Mouse (Mus musculus) limb, embryonic 13.5 days (tissue): ENCODE results near the gene Pex11g. TPM values are rescaled to one million over a fixed set of nuclear protein-coding genes. Genes with fewer than 3 reads are reported as not detected.
A peak's percentile ranks its signal among the peaks of the same experiment; 100 is the strongest.

ENCODE experiments used
- ATAC-seq: fragments of 200-750 bp; cut with Nextera tagmentation; 2 replicates; pipeline ENCODE4 v1.8.0; 2017; ENCODE audit warnings: low read depth, moderate number of reproducible peaks, moderate TSS enrichment; ENCODE audit not compliant: low FRiP score
- H3K27ac ChIP-seq: fragments of 300-500 bp; sonication (generic); 2 replicates; pipeline ENCODE4 v1.5.1; 2015; ENCODE audit warnings: inconsistent platforms, mild to moderate bottlenecking, moderate library complexity
- H3K27me3 ChIP-seq: fragments of 300-500 bp; sonication (generic); 2 replicates; pipeline ENCODE4 v1.6.1; 2015; ENCODE audit warnings: mild to moderate bottlenecking, inconsistent platforms
- H3K36me3 ChIP-seq: fragments of 300-500 bp; sonication (generic); 2 replicates; pipeline ENCODE4 v1.6.1; 2015; ENCODE audit warnings: inconsistent platforms, mild to moderate bottlenecking, moderate library complexity
- H3K4me1 ChIP-seq: fragments of 300-500 bp; sonication (generic); 2 replicates; pipeline ENCODE4 v1.6.1; 2015; ENCODE audit warnings: inconsistent platforms
- H3K4me2 ChIP-seq: fragments of 300-500 bp; sonication (generic); replicated peaks from 2 replicates; pipeline ENCODE4 v1.6.1; 2015; ENCODE audit warnings: inconsistent platforms, mild to moderate bottlenecking, moderate library complexity
- H3K4me3 ChIP-seq: fragments of 300-500 bp; sonication (generic); 2 replicates; pipeline ENCODE4 v1.5.1; 2015; ENCODE audit warnings: moderate library complexity, mild to moderate bottlenecking, inconsistent platforms
- H3K9ac ChIP-seq: fragments of 300-500 bp; sonication (generic); 2 replicates; pipeline ENCODE4 v1.6.1; 2015; ENCODE audit warnings: mild to moderate bottlenecking, inconsistent platforms
- H3K9me3 ChIP-seq: fragments of 300-500 bp; sonication (generic); 2 replicates; pipeline ENCODE4 v1.6.1; 2016; ENCODE audit warnings: inconsistent platforms
- WGBS: fragments of 180-500 bp; shearing (Covaris S2); methylation state at CpG from one replicate; pipeline ENCODE4 v1.1.7; 2015; 5-methylcytosine and 5-hydroxymethylcytosine counted together
- polyA plus RNA-seq: library from polyadenylated mRNA; unstranded; fragments of >200 nt; fragmentation: Nextera tagmentation; extraction: Ambion mirVana; gene quantifications from 2 replicates; pipeline ENCODE4 v1.2.1, GENCODE M21; 2015

The Pex11g gene
- polyA plus RNA-seq, 1 experiment from 2014 or later: 6.3 TPM

GRCm38 (mm10) chr8:3426211-3426610 is 41.3 kb downstream of the Pex11g start:
- no peak overlapping the region for H3K27ac ChIP-seq
- ATAC-seq: no peak
- H3K4me3 ChIP-seq: no peak overlapping the region
- H3K4me1 ChIP-seq: no peaks in the 10 kb centered on the region
- no peak overlapping the region for H3K4me2 ChIP-seq
- H3K36me3 ChIP-seq: peaks cover 33% of the 10 kb centered on the region
- no peaks in the 10 kb centered on the region for H3K9me3 ChIP-seq
- H3K27me3 ChIP-seq: no peaks in the 10 kb centered on the region
- WGBS: 85% methylated on average over 3 of the region's 3 CpGs
- H3K9ac ChIP-seq: no peak overlapping the region

DNA sequence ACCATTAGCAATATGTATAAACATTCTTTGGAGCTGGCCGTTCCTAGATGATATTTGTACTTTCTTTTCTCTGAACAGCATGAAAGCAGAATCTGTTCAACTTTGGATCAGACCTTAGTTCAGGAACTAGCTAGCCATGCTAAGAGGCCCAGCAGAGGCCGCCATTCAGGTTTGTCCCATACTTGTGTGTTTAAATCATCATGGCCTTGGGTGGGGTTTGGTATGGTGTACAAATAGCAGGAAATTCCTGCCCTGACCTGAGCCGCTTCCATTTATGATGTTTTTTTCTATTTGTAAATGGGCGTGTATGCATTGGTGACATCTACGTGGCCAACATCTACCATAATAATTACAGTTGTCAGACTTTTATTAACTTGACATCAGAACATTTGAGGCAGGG is 42.3 kb downstream of the Pex11g start:
- ATAC-seq: no peak
- no peaks in the 10 kb centered on the region for H3K9me3 ChIP-seq
- no peak overlapping the region for H3K4me2 ChIP-seq
- no peak overlapping the region for H3K9ac ChIP-seq
- H3K36me3 ChIP-seq: peaks cover 26% of the 10 kb centered on the region
- H3K4me3 ChIP-seq: no peak overlapping the region
- no peaks in the 10 kb centered on the region for H3K27me3 ChIP-seq
- H3K27ac ChIP-seq: no peak overlapping the region
- H3K4me1 ChIP-seq: peaks cover 9% of the 10 kb centered on the region
- WGBS: 89% methylated on average over 5 of the region's 5 CpGs

- Histone ChIP-seq H3K27ac (no peak overlapping the region), H3K4me3 (no peak overlapping the region), H3K4me1 (peaks cover 39% of the 10 kb centered on the region), H3K36me3 (no peaks in the 10 kb centered on the region), H3K9ac (no peak overlapping the region), H3K4me2 (no peak overlapping the region), H3K9me3 (no peaks in the 10 kb centered on the region), H3K27me3 (no peaks in the 10 kb centered on the region)
- 87% methylated on average over 5 of the region's 5 CpGs for WGBS
- no peak for ATAC-seq
Observed at GRCm38 (mm10) chr8:3421507-3421906, 46.0 kb downstream of the Pex11g start.

GRCm38 (mm10) chr8:3420105-3420706 is 47.3 kb downstream of the Pex11g start:
- Histone ChIP-seq H3K9ac (no peak overlapping the region), H3K27ac (peak overlapping the region; percentile 55; the same call in 1 of the 2 replicates), H3K4me2 (no peak overlapping the region), H3K4me1 (peaks cover 39% of the 10 kb centered on the region), H3K36me3 (no peaks in the 10 kb centered on the region), H3K27me3 (no peaks in the 10 kb centered on the region), H3K4me3 (no peak overlapping the region), H3K9me3 (no peaks in the 10 kb centered on the region)
- peak; percentile 66 for ATAC-seq
- 22% methylated on average over 10 of the region's 10 CpGs for WGBS

DNA sequence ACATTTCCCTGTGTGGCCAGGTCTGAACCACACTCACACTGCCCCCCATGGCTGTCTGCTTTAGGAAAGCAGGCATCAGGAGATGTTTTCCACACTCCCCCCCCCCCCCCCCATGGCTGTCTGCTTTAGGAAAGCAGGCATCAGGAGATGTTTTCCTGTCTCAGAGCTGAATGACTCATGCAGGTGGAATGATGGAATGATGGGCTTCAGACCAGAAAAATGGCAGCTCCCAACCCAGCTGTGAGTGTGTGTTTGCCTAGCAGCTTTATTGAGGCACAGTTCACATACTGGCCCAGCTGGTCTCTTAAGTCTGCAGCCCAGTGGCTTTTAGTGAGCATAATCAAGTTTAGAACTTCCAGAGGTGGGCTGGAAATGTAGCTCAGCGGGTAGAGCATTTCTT is 49.4 kb downstream of the Pex11g start:
- WGBS: 88% methylated on average over 1 of the region's 1 CpGs
- no peak overlapping the region for H3K4me3 ChIP-seq
- H3K4me2 ChIP-seq: no peak overlapping the region
- H3K9ac ChIP-seq: no peak overlapping the region
- H3K36me3 ChIP-seq: no peaks in the 10 kb centered on the region
- peak; percentile 24; the same call in 1 of the 2 replicates for ATAC-seq
- H3K27ac ChIP-seq: no peak overlapping the region
- H3K27me3 ChIP-seq: no peaks in the 10 kb centered on the region
- peaks cover 39% of the 10 kb centered on the region for H3K4me1 ChIP-seq
- no peaks in the 10 kb centered on the region for H3K9me3 ChIP-seq

DNA sequence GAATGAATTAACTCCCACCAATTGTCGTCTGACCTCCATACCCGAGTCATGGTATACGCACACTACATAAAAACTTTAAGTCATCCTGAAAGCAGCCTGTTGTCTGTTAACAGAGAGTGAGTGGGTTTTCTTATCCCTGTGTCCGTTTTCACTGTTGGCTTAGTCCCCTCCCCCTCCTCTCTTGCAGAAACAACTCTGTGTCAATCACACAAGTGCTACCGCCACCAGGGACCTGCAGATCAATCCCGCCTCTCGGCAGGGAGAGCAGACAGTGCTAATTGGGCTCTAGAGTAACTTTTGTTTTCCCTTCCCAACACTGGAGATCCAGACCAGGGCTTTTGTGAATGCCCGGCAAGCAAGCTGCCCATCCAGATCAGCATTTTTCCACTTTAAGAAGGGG is 50.0 kb downstream of the Pex11g start:
- 14% methylated on average over 8 of the region's 8 CpGs for WGBS
- ATAC-seq: no peak
- H3K4me3 ChIP-seq: no peak overlapping the region
- peaks cover 39% of the 10 kb centered on the region for H3K4me1 ChIP-seq
- 0 out of 2 replicates have a peak overlapping the region, but pooled peaks have one; percentile 11 for H3K4me2 ChIP-seq
- H3K27ac ChIP-seq: peak overlapping the region; percentile 69; the same call in 1 of the 2 replicates
- H3K36me3 ChIP-seq: no peaks in the 10 kb centered on the region
- no peak overlapping the region for H3K9ac ChIP-seq
- H3K27me3 ChIP-seq: no peaks in the 10 kb centered on the region
- H3K9me3 ChIP-seq: no peaks in the 10 kb centered on the region

GRCm38 (mm10) chr8:3416846-3417245 is 50.6 kb downstream of the Pex11g start:
- Histone ChIP-seq H3K4me3 (no peak overlapping the region), H3K9ac (no peak overlapping the region), H3K27ac (no peak overlapping the region), H3K4me2 (no peak overlapping the region), H3K27me3 (no peaks in the 10 kb centered on the region), H3K36me3 (no peaks in the 10 kb centered on the region), H3K9me3 (no peaks in the 10 kb centered on the region), H3K4me1 (peaks cover 39% of the 10 kb centered on the region)
- no peak for ATAC-seq
- WGBS: 43% methylated on average over 4 of the region's 4 CpGs

GRCm38 (mm10) chr8:3415661-3416060 is 51.8 kb downstream of the Pex11g start:
- H3K27me3 ChIP-seq: no peaks in the 10 kb centered on the region
- H3K9ac ChIP-seq: no peak overlapping the region
- H3K27ac ChIP-seq: no peak overlapping the region
- WGBS: 89% methylated on average over 6 of the region's 6 CpGs
- H3K4me1 ChIP-seq: peaks cover 35% of the 10 kb centered on the region
- no peak overlapping the region for H3K4me2 ChIP-seq
- H3K36me3 ChIP-seq: no peaks in the 10 kb centered on the region
- no peak for ATAC-seq
- H3K4me3 ChIP-seq: no peak overlapping the region
- no peaks in the 10 kb centered on the region for H3K9me3 ChIP-seq

DNA sequence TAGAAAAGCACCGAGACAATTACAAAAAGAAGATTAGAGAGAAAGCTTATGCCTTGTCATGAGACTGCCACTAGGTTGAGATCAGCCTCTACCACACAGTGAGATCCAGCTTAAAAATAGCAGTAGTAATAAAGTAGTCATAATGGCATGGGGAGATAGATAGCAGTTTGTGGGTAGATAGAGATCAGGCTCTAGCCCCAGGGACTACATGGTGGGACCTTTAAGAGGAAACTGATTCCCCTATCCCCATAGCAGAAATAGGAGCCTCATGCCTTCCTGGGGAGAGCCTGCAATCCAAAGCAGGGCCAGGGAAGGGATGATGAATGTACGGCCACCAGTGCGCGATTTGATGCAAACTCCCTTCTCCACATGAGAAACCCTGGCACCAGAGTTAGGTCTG is 52.2 kb downstream of the Pex11g start:
- Histone ChIP-seq H3K9ac (no peak overlapping the region), H3K4me2 (no peak overlapping the region), H3K27me3 (no peaks in the 10 kb centered on the region), H3K36me3 (no peaks in the 10 kb centered on the region), H3K27ac (no peak overlapping the region), H3K4me3 (no peak overlapping the region), H3K4me1 (peaks cover 31% of the 10 kb centered on the region), H3K9me3 (no peaks in the 10 kb centered on the region)
- WGBS: 76% methylated on average over 4 of the region's 4 CpGs
- ATAC-seq: no peak

- Histone ChIP-seq H3K4me2 (no peak overlapping the region), H3K9me3 (no peaks in the 10 kb centered on the region), H3K4me3 (no peak overlapping the region), H3K4me1 (peaks cover 25% of the 10 kb centered on the region), H3K9ac (no peak overlapping the region), H3K27ac (no peak overlapping the region), H3K36me3 (no peaks in the 10 kb centered on the region), H3K27me3 (no peaks in the 10 kb centered on the region)
- WGBS: 72% methylated on average over 6 of the region's 6 CpGs
- no peak for ATAC-seq
Observed at GRCm38 (mm10) chr8:3414639-3415190, 52.8 kb downstream of the Pex11g start.

- no peak overlapping the region for H3K4me2 ChIP-seq
- H3K4me3 ChIP-seq: no peak overlapping the region
- H3K27me3 ChIP-seq: no peaks in the 10 kb centered on the region
- 93% methylated on average over 1 of the region's 1 CpGs for WGBS
- H3K9ac ChIP-seq: no peak overlapping the region
- no peaks in the 10 kb centered on the region for H3K9me3 ChIP-seq
- H3K27ac ChIP-seq: no peak overlapping the region
- H3K36me3 ChIP-seq: no peaks in the 10 kb centered on the region
- peaks cover 13% of the 10 kb centered on the region for H3K4me1 ChIP-seq
- no peak for ATAC-seq
Observed at GRCm38 (mm10) chr8:3412816-3413215, 54.7 kb downstream of the Pex11g start.

- no peak overlapping the region for H3K27ac ChIP-seq
- no peaks in the 10 kb centered on the region for H3K27me3 ChIP-seq
- no peaks in the 10 kb centered on the region for H3K9me3 ChIP-seq
- no peak overlapping the region for H3K4me2 ChIP-seq
- H3K4me1 ChIP-seq: peaks cover 4% of the 10 kb centered on the region; the same call in 1 of the 2 replicates
- no peak overlapping the region for H3K9ac ChIP-seq
- no peak overlapping the region for H3K4me3 ChIP-seq
- no peak for ATAC-seq
- no peaks in the 10 kb centered on the region for H3K36me3 ChIP-seq
- 80% methylated on average over 7 of the region's 7 CpGs for WGBS
Observed at GRCm38 (mm10) chr8:3411901-3412301, 55.6 kb downstream of the Pex11g start.

GRCm38 (mm10) chr8:3411085-3411484 is 56.4 kb downstream of the Pex11g start:
- H3K4me1 ChIP-seq: 0 out of 2 replicates have a peak, but pooled peaks cover 4% of the 10 kb centered on the region
- H3K36me3 ChIP-seq: 0 out of 2 replicates have a peak, but pooled peaks cover 2% of the 10 kb centered on the region
- WGBS: 77% methylated on average over 2 of the region's 2 CpGs
- H3K9me3 ChIP-seq: no peaks in the 10 kb centered on the region
- H3K27me3 ChIP-seq: no peaks in the 10 kb centered on the region
- ATAC-seq: no peak
- no peak overlapping the region for H3K4me2 ChIP-seq
- no peak overlapping the region for H3K9ac ChIP-seq
- H3K27ac ChIP-seq: no peak overlapping the region
- H3K4me3 ChIP-seq: no peak overlapping the region
